Mouse (Mus musculus) heart, embryonic 16.5 days (tissue): Measurements from ENCODE around the gene Nup160. TPM values are rescaled to one million over a fixed set of nuclear protein-coding genes. Genes with fewer than 3 reads are reported as not detected.
A peak's percentile ranks its signal among the peaks of the same experiment; 100 is the strongest.

Experiments used
- ATAC-seq: fragments of 200-750 bp; cut with Nextera tagmentation; replicated peaks from 2 replicates; pipeline ENCODE4 v1.8.0; 2017; ENCODE audit warnings: moderate number of reproducible peaks; ENCODE audit not compliant: insufficient read depth, low FRiP score; ENCODE audit errors: extremely low read depth
- H3K27ac ChIP-seq: fragments of 300-500 bp; sonication (generic); 2 replicates; pipeline ENCODE4 v1.5.1; 2014; ENCODE audit warnings: mild to moderate bottlenecking, low read length, control low read depth, moderate library complexity
- H3K27me3 ChIP-seq: fragments of 300-500 bp; sonication (generic); 2 replicates; pipeline ENCODE4 v1.6.1; 2014; ENCODE audit warnings: low read length, mixed read lengths; ENCODE audit not compliant: control insufficient read depth, insufficient read depth
- H3K36me3 ChIP-seq: fragments of 300-500 bp; sonication (generic); 2 replicates; pipeline ENCODE4 v1.6.1; 2014; ENCODE audit not compliant: control insufficient read depth, insufficient read depth
- H3K4me1 ChIP-seq: fragments of 300-500 bp; sonication (generic); 2 replicates; pipeline ENCODE4 v1.6.1; 2014; ENCODE audit warnings: low read length, mixed read lengths; ENCODE audit not compliant: control insufficient read depth, insufficient read depth
- H3K4me2 ChIP-seq: fragments of 300-500 bp; sonication (generic); 2 replicates; pipeline ENCODE4 v1.6.1; 2014; ENCODE audit warnings: low read depth, mild to moderate bottlenecking, control low read depth, low read length
- H3K4me3 ChIP-seq: fragments of 300-500 bp; sonication (generic); 2 replicates; pipeline ENCODE4 v1.5.1; 2014; ENCODE audit warnings: mild to moderate bottlenecking, control low read depth, low read length
- H3K9ac ChIP-seq: fragments of 300-500 bp; sonication (generic); 2 replicates; pipeline ENCODE4 v1.6.1; 2014; ENCODE audit warnings: low read length, control low read depth
- H3K9me3 ChIP-seq: fragments of 300-500 bp; sonication (generic); replicated peaks from 2 replicates; pipeline ENCODE4 v1.6.1; 2016; ENCODE audit warnings: low read length; ENCODE audit not compliant: control insufficient read depth
- WGBS: fragments of 180-500 bp; shearing (Covaris S2); extraction: QIAGEN DNeasy Blood & Tissue Kit; methylation state at CpG from one replicate; pipeline ENCODE4 v1.1.7; 2014; 5-methylcytosine and 5-hydroxymethylcytosine counted together
- polyA plus RNA-seq: library from polyadenylated mRNA; unstranded; fragments of >200 nt; fragmentation: Nextera tagmentation; extraction: Ambion mirVana; gene quantifications from 2 replicates; pipeline ENCODE4 v1.2.1, GENCODE M21; 2015

Gene Nup160
- polyA plus RNA-seq, 1 experiment from 2014 or later: 26.3 TPM

GRCm38 (mm10) chr2:90674555-90674954, 2.5 kb upstream of the Nup160 start:
- Histone ChIP-seq H3K36me3 (no peaks in the 10 kb centered on the region), H3K9ac (no peak overlapping the region), H3K27me3 (no peaks in the 10 kb centered on the region), H3K9me3 (peaks cover 2% of the 10 kb centered on the region; the same call in 1 of the 2 replicates), H3K4me1 (peaks cover 4% of the 10 kb centered on the region), H3K4me2 (no peak overlapping the region), H3K4me3 (no peak overlapping the region), H3K27ac (no peak overlapping the region)
- WGBS: 91% methylated on average over 2 of the region's 2 CpGs
- ATAC-seq: no peak

- Histone ChIP-seq H3K4me3 (no peak overlapping the region), H3K36me3 (no peaks in the 10 kb centered on the region; the same call in 1 of the 2 replicates), H3K4me2 (no peak overlapping the region), H3K27ac (no peak overlapping the region), H3K27me3 (no peaks in the 10 kb centered on the region), H3K4me1 (peaks cover 13% of the 10 kb centered on the region), H3K9ac (no peak overlapping the region), H3K9me3 (no peaks in the 10 kb centered on the region)
- 82% methylated on average over 2 of the region's 2 CpGs for WGBS
- no peak for ATAC-seq
These were observed 1.5 kb upstream of the Nup160 start for GRCm38 (mm10) chr2:90675488-90675887.

DNA sequence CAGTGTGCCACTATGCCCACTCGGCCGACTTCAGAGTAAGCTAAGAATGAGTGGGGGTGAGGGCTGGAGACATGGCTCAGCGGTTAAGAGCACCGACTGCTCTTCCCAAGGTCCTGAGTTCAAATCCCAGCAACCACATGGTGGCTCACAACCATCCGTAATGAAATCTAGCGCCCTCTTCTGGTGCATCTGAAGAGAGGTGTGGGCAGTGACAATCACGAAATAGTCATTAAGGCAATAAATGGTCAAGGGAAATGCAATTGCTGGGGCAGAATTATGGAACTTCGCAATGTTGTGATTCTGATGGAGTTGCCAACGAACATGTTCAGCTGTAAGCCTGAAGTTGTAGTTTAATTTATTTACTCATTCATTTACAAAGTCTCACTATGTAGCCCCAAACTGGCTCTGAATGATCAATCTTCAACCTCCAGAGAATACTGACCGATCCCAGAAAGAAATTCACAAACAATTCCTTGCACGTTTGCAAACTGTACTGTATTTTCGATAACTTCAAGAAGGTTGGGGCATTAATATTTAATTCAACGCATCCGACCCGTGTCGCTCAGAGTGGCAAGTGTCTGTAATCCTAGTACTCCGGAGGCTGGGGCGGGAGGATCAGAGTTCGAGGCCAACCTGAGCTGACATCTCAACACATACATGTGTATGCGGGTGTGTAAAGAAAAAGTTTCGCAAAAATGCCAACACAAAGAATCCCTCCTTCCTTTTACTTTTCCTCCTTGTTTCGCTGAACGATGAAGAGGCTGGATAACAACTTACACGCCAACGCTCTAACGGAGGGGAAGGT, 1.4 kb downstream of the Nup160 start:
- Histone ChIP-seq H3K4me3 (peak overlapping the region; percentile 93), H3K9ac (peak overlapping the region; percentile 84), H3K36me3 (no peaks in the 10 kb centered on the region; the same call in 1 of the 2 replicates), H3K9me3 (no peaks in the 10 kb centered on the region), H3K27me3 (no peaks in the 10 kb centered on the region), H3K27ac (peak overlapping the region; percentile 94), H3K4me1 (peaks cover 16% of the 10 kb centered on the region), H3K4me2 (peak overlapping the region; percentile 74)
- WGBS: 30% methylated on average over 26 of the region's 26 CpGs
- ATAC-seq: peak; percentile 23; the same call in 1 of the 2 replicates

DNA sequence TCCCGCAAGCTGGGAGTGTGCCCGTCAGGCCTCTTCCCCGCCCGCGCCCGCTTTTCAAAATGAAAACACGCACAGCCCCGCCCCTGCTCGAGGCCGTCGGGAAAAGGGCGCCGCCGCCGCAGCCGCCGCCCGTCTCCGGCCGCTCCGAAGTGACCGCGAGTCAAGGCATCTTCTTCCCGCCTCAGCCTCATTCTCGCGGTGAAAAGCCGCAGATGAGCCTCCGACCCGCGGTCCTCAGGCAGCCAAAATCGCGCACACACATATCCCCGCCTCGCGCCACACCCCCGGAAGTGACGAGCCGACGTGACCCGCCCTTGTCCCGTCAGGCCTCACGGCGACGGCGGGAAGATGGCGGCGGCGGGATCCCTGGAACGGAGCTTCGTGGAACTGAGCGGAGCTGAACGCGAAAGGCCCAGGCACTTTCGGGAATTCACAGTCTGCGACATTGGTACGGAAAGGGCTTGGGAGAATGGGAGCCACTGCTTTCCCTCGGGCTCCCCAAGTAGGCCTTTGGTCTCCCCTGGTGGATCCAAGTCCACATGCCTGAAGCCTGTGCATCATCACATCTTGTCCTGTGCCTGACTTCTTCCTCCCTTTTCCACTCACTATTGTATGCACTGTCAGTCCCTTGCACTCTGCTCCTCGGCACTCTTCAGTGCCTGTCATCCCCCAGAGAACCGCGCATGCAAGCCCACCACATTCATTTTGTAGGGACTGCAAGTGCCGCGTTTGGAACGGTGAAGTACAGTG, 2.2 kb downstream of the Nup160 start:
- peak; percentile 93 for ATAC-seq
- peak overlapping the region; percentile 93 for H3K4me3 ChIP-seq
- H3K27ac ChIP-seq: peak overlapping the region; percentile 94
- no peaks in the 10 kb centered on the region for H3K9me3 ChIP-seq
- H3K36me3 ChIP-seq: no peaks in the 10 kb centered on the region; the same call in 1 of the 2 replicates
- under 1% methylated on average over 63 of the region's 63 CpGs for WGBS
- H3K4me2 ChIP-seq: peak overlapping the region; percentile 97
- H3K9ac ChIP-seq: peak overlapping the region; percentile 84
- peaks cover 16% of the 10 kb centered on the region for H3K4me1 ChIP-seq
- H3K27me3 ChIP-seq: no peaks in the 10 kb centered on the region

DNA sequence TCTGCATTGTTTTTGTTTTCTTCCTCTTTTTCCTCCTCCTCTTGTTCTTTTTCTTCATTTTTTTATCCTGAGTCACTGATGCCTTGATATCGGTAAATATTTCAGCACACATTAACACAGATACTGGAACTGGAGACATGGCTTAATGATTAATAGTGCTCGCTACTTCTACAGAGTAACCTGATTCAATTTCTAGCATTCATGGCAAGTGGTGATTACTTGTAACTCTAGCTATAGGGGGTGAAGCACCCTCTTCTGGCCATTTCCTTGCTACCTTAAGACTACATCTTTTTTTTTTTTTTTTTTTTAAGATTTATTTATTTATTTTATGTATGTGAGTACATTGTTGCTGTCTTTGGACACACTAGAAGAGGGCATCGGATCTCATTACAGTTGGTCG, 23.9 kb downstream of the Nup160 start:
- Histone ChIP-seq H3K4me2 (no peak overlapping the region), H3K4me3 (no peak overlapping the region), H3K36me3 (peaks cover 58% of the 10 kb centered on the region), H3K27me3 (no peaks in the 10 kb centered on the region), H3K4me1 (no peaks in the 10 kb centered on the region), H3K9ac (no peak overlapping the region), H3K9me3 (no peaks in the 10 kb centered on the region), H3K27ac (no peak overlapping the region)
- no peak for ATAC-seq
- 89% methylated on average over 4 of the region's 4 CpGs for WGBS

DNA sequence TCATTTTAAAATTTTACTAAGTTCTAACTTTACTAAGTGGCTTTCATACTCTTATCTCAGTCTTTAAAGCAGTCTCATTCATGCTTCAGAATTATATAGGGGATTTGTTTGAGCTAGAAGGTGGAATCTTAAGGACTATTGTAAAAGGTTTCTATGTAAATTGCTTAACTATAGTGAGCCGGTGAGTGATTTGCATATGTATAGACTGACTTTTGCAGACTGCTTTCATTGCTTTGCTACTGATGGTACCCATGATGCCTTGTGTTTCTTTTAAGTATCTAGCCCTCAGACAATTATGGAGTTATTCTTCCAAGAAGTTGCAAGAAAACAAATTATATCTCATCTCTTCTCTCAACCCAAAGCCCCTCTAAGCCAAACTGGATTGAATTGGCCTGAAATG, 31.5 kb downstream of the Nup160 start:
- peaks cover 66% of the 10 kb centered on the region for H3K36me3 ChIP-seq
- H3K9ac ChIP-seq: no peak overlapping the region
- H3K27ac ChIP-seq: no peak overlapping the region
- 91% methylated on average over 1 of the region's 1 CpGs for WGBS
- no peak overlapping the region for H3K4me3 ChIP-seq
- no peaks in the 10 kb centered on the region for H3K9me3 ChIP-seq
- no peaks in the 10 kb centered on the region for H3K27me3 ChIP-seq
- no peak overlapping the region for H3K4me2 ChIP-seq
- no peak for ATAC-seq
- no peaks in the 10 kb centered on the region for H3K4me1 ChIP-seq

- H3K4me1 ChIP-seq: no peaks in the 10 kb centered on the region
- WGBS: 81% methylated on average over 7 of the region's 7 CpGs
- no peak overlapping the region for H3K9ac ChIP-seq
- no peak overlapping the region for H3K4me2 ChIP-seq
- H3K4me3 ChIP-seq: no peak overlapping the region
- H3K27me3 ChIP-seq: no peaks in the 10 kb centered on the region
- no peak for ATAC-seq
- H3K27ac ChIP-seq: no peak overlapping the region
- peaks cover 62% of the 10 kb centered on the region for H3K36me3 ChIP-seq
- no peaks in the 10 kb centered on the region for H3K9me3 ChIP-seq
These were observed 38.6 kb downstream of the Nup160 start for GRCm38 (mm10) chr2:90715555-90716092.

GRCm38 (mm10) chr2:90717366-90717765, 40.4 kb downstream of the Nup160 start:
- Histone ChIP-seq H3K9me3 (no peaks in the 10 kb centered on the region), H3K27ac (no peak overlapping the region), H3K4me2 (no peak overlapping the region), H3K36me3 (peaks cover 56% of the 10 kb centered on the region), H3K27me3 (no peaks in the 10 kb centered on the region), H3K4me1 (no peaks in the 10 kb centered on the region), H3K9ac (no peak overlapping the region), H3K4me3 (no peak overlapping the region)
- 91% methylated on average over 4 of the region's 4 CpGs for WGBS
- ATAC-seq: no peak

DNA sequence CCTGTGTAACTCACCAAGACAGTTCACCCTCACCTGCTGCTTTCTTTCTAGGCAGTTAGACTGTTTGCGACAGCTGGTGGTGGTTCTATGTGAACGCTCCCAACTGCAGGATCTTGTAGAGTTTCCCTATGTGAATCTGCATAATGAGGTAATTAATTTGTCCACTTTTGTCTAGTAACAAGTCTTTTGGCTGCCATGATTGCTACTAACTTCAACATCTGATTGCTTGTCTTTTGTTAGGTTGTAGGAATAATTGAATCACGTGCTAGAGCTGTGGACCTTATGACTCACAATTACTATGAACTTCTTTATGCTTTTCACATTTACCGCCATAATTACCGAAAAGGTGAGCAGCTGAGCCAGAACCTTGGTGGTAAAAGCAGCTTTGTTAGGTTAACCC, 40.9 kb downstream of the Nup160 start:
- Histone ChIP-seq H3K4me1 (no peaks in the 10 kb centered on the region), H3K27ac (no peak overlapping the region), H3K4me2 (no peak overlapping the region), H3K4me3 (no peak overlapping the region), H3K9me3 (no peaks in the 10 kb centered on the region), H3K36me3 (peaks cover 54% of the 10 kb centered on the region), H3K27me3 (no peaks in the 10 kb centered on the region), H3K9ac (no peak overlapping the region)
- ATAC-seq: no peak
- 96% methylated on average over 5 of the region's 5 CpGs for WGBS
